Mouse (Mus musculus): ENCODE results near the gene Gm28051.

- no peak for TF ChIP-seq FLI1 (IDR thresholded peaks at IDR 0.05; ENCODE audit: low read length)
- no peak for TF ChIP-seq GATA1 (IDR thresholded peaks at IDR 0.05; ENCODE audit: borderline replicate concordance, low read length)
These were observed 66.4 kb downstream of the Gm28051 start for GRCm38 (mm10) chr12:102691180-102691579.
